Mouse (Mus musculus): ENCODE data around the gene Wdr95.

- TF ChIP-seq CTCF (IDR thresholded peaks at IDR 0.05; ENCODE audit: insufficient read depth, low read depth, low read length) (no peak), POLR2A (IDR thresholded peaks at IDR 0.05; ENCODE audit: insufficient read depth, low read depth, low read length) (no peak)
These were observed 130.4 kb downstream of the Wdr95 start for GRCm38 (mm10) chr5:149658741-149659413.

Data from olfactory bulb, adult 2 months (tissue).